Mouse (Mus musculus) MEL (cell line): Measurements from ENCODE around the gene Olfr1100.

Experiments
- CHD2 ChIP-seq: IDR thresholded peaks from 2 replicates; pipeline ENCODE4 v1.6.1; 2011; ENCODE audit warnings: low read length, improper control_type of control experiment
- CTCF ChIP-seq, 3 experiments: IDR thresholded peaks in 2 of 3; conservative IDR thresholded peaks in 1 of 3; 2 replicates each; pipeline ENCODE4 v1.5.1; 2011 to 2012; ENCODE audit warnings: low read length in 3 of 3, low read depth in 2 of 3, mild to moderate bottlenecking in 2 of 3, improper control_type of control experiment in 1 of 3, inconsistent platforms in 1 of 3, mixed read lengths in 1 of 3, moderate library complexity in 1 of 3; ENCODE audit not compliant: control insufficient read depth in 1 of 3, insufficient read depth in 1 of 3, poor library complexity in 1 of 3, severe bottlenecking in 1 of 3
- EP300 ChIP-seq, 2 experiments: IDR thresholded peaks; 2 replicates each; pipeline ENCODE4 v1.6.1; 2011; ENCODE audit warnings: improper control_type of control experiment in 2 of 2, low read length in 2 of 2, low read depth in 1 of 2, mild to moderate bottlenecking in 1 of 2
- ETS1 ChIP-seq: IDR thresholded peaks from 2 replicates; pipeline ENCODE4 v1.6.1; 2012; ENCODE audit warnings: low read depth, mild to moderate bottlenecking, inconsistent platforms, low read length, improper control_type of control experiment, moderate library complexity
- GATA1 ChIP-seq: IDR thresholded peaks from 2 replicates; pipeline ENCODE4 v1.6.1; 2011; ENCODE audit warnings: low read depth, low read length, improper control_type of control experiment
- MAX ChIP-seq: IDR thresholded peaks from 2 replicates; pipeline ENCODE4 v1.6.1; 2011; ENCODE audit warnings: low read length, improper control_type of control experiment
- MEF2A ChIP-seq: IDR thresholded peaks from 2 replicates; pipeline ENCODE4 v1.6.1; 2014; ENCODE audit warnings: low read depth, mild to moderate bottlenecking, inconsistent platforms, low read length, improper control_type of control experiment; ENCODE audit not compliant: poor library complexity, insufficient replicate concordance, severe bottlenecking; ENCODE audit errors: extremely low read depth
- NRF1 ChIP-seq: IDR thresholded peaks from 2 replicates; pipeline ENCODE4 v1.6.1; 2014; ENCODE audit warnings: low read depth, mild to moderate bottlenecking, inconsistent platforms, low read length, improper control_type of control experiment, moderate library complexity; ENCODE audit not compliant: poor library complexity, insufficient read depth, severe bottlenecking
- POLR2A ChIP-seq, 2 experiments: IDR thresholded peaks; 2 replicates each; pipeline ENCODE4 v1.6.1; 2011 to 2012; ENCODE audit warnings: low read length in 2 of 2, mild to moderate bottlenecking in 2 of 2, control low read depth in 1 of 2, improper control_type of control experiment in 1 of 2, low read depth in 1 of 2, moderate library complexity in 1 of 2; ENCODE audit not compliant: control insufficient read depth in 1 of 2, insufficient read depth in 1 of 2, poor library complexity in 1 of 2
- POLR2AphosphoS2 ChIP-seq: IDR thresholded peaks from 2 replicates; pipeline ENCODE4 v1.6.1; 2011; ENCODE audit warnings: low read length, improper control_type of control experiment
- USF1 ChIP-seq: IDR thresholded peaks from 2 replicates; pipeline ENCODE4 v1.6.1; 2014; ENCODE audit warnings: low read depth, mild to moderate bottlenecking, inconsistent platforms, low read length, improper control_type of control experiment, moderate library complexity
- ZC3H11A ChIP-seq: IDR thresholded peaks from 2 replicates; pipeline ENCODE4 v1.6.1; 2012; ENCODE audit warnings: low read depth, mild to moderate bottlenecking, inconsistent platforms, low read length, improper control_type of control experiment
- ZNF384 ChIP-seq: IDR thresholded peaks from 2 replicates; pipeline ENCODE4 v1.6.1; 2012; ENCODE audit warnings: low read depth, mild to moderate bottlenecking, inconsistent platforms, low read length, improper control_type of control experiment

- TF ChIP-seq MAX (no peak), POLR2A (IDR thresholded peaks at IDR 0.05; ENCODE audit: control insufficient read depth in 1 of 2, insufficient read depth in 1 of 2, low read depth in 1 of 2, low read length in 2 of 2, poor library complexity in 1 of 2) (no peak), USF1 (no peak), CTCF (IDR thresholded peaks at IDR 0.05 in 2 of 3, conservative IDR thresholded peaks at IDR 0.05 in 1 of 3; ENCODE audit: control insufficient read depth in 1 of 3, insufficient read depth in 1 of 3, low read depth in 2 of 3, low read length in 3 of 3, poor library complexity in 1 of 3, severe bottlenecking in 1 of 3) (no peak), ZC3H11A (no peak), EP300 (IDR thresholded peaks at IDR 0.05; ENCODE audit: low read depth in 1 of 2, low read length in 2 of 2) (no peak), MEF2A (no peak), CHD2 (no peak), ETS1 (no peak), ZNF384 (no peak), GATA1 (no peak), POLR2AphosphoS2 (no peak), NRF1 (no peak)
These were observed 19.2 kb downstream of the Olfr1100 start, which contains the start of gene Olfr1099 for GRCm38 (mm10) chr2:86960593-86960992.
